Mouse (Mus musculus) lung, embryonic 16.5 days (tissue): ENCODE data around the gene Cnpy1. TPM values are rescaled to one million over a fixed set of nuclear protein-coding genes. Genes with fewer than 3 reads are reported as not detected.

Experiments
- ATAC-seq: fragments of 200-750 bp; cut with Nextera tagmentation; 2 replicates; pipeline ENCODE4 v1.8.0; 2017; ENCODE audit warnings: low read depth, mild to moderate bottlenecking, moderate library complexity
- H3K27ac ChIP-seq: fragments of 300-500 bp; sonication (generic); 2 replicates; pipeline ENCODE4 v1.5.1; 2014; ENCODE audit warnings: mild to moderate bottlenecking, control low read depth, low read length
- H3K27me3 ChIP-seq: fragments of 300-500 bp; sonication (generic); 2 replicates; pipeline ENCODE4 v1.6.1; 2014; ENCODE audit warnings: low read depth, low read length, mixed read lengths; ENCODE audit not compliant: control insufficient read depth, insufficient read depth
- H3K36me3 ChIP-seq: fragments of 300-500 bp; sonication (generic); 2 replicates; pipeline ENCODE4 v1.6.1; 2014; ENCODE audit warnings: low read length; ENCODE audit not compliant: control insufficient read depth, insufficient read depth
- H3K4me1 ChIP-seq: fragments of 300-500 bp; sonication (generic); replicated peaks from 2 replicates; pipeline ENCODE4 v1.6.1; 2014; ENCODE audit warnings: low read length, mixed read lengths; ENCODE audit not compliant: control insufficient read depth, insufficient read depth
- H3K4me2 ChIP-seq: fragments of 300-500 bp; sonication (generic); 2 replicates; pipeline ENCODE4 v1.6.1; 2014; ENCODE audit warnings: low read depth, low read length, control low read depth
- H3K4me3 ChIP-seq: fragments of 300-500 bp; sonication (generic); 2 replicates; pipeline ENCODE4 v1.5.1; 2014; ENCODE audit warnings: mild to moderate bottlenecking, low read length, control low read depth
- H3K9ac ChIP-seq: fragments of 300-500 bp; sonication (generic); 2 replicates; pipeline ENCODE4 v1.6.1; 2014; ENCODE audit warnings: low read length, control low read depth
- H3K9me3 ChIP-seq: fragments of 300-500 bp; sonication (generic); 2 replicates; pipeline ENCODE4 v1.6.1; 2016; ENCODE audit warnings: low read length; ENCODE audit not compliant: control insufficient read depth
- WGBS: fragments of 180-500 bp; shearing (Covaris S2); extraction: QIAGEN DNeasy Blood & Tissue Kit; methylation state at CpG from one replicate; pipeline ENCODE4 v1.1.7; 2014; 5-methylcytosine and 5-hydroxymethylcytosine counted together
- polyA plus RNA-seq: library from polyadenylated mRNA; unstranded; fragments of >200 nt; fragmentation: Nextera tagmentation; extraction: Ambion mirVana; gene quantifications from 2 replicates; pipeline ENCODE4 v1.2.1, GENCODE M21; 2015

Gene Cnpy1
- polyA plus RNA-seq, 1 experiment from 2014 or later, result 0.13 TPM

GRCm38 (mm10) chr5:28171667-28172066 is 73.9 kb downstream of the Cnpy1 start:
- Histone ChIP-seq H3K9ac (no peak overlapping the region), H3K27ac (no peak overlapping the region), H3K4me3 (no peak overlapping the region), H3K4me2 (no peak overlapping the region), H3K4me1 (peaks cover 6% of the 10 kb centered on the region), H3K9me3 (no peaks in the 10 kb centered on the region), H3K36me3 (no peaks in the 10 kb centered on the region), H3K27me3 (peaks cover 94% of the 10 kb centered on the region)
- no peak for ATAC-seq
- 12% methylated on average over 5 of the region's 5 CpGs for WGBS

GRCm38 (mm10) chr5:28170892-28171291 is 74.7 kb downstream of the Cnpy1 start:
- no peaks in the 10 kb centered on the region for H3K36me3 ChIP-seq

GRCm38 (mm10) chr5:28170081-28170480 is 75.5 kb downstream of the Cnpy1 start:
- Histone ChIP-seq H3K36me3 (no peaks in the 10 kb centered on the region), H3K27me3 (peaks cover 94% of the 10 kb centered on the region), H3K9ac (no peak overlapping the region), H3K4me2 (no peak overlapping the region), H3K4me1 (peaks cover 21% of the 10 kb centered on the region), H3K9me3 (no peaks in the 10 kb centered on the region), H3K4me3 (no peak overlapping the region), H3K27ac (no peak overlapping the region)
- ATAC-seq, result no peak
- WGBS, result 1% methylated on average over 17 of the region's 17 CpGs

More at GRCm38 (mm10) chr5:28170892-28171291, 74.7 kb downstream of the Cnpy1 start:
- no peak overlapping the region for H3K4me2 ChIP-seq
- no peaks in the 10 kb centered on the region for H3K9me3 ChIP-seq
- no peak overlapping the region for H3K27ac ChIP-seq
- no peak overlapping the region for H3K4me3 ChIP-seq
- no peak for ATAC-seq
- peaks cover 94% of the 10 kb centered on the region for H3K27me3 ChIP-seq
- 2% methylated on average over 19 of the region's 19 CpGs for WGBS
- peaks cover 13% of the 10 kb centered on the region for H3K4me1 ChIP-seq
- H3K9ac ChIP-seq, result no peak overlapping the region

- no peak for ATAC-seq
- Histone ChIP-seq H3K4me3 (no peak overlapping the region), H3K9ac (no peak overlapping the region), H3K27ac (no peak overlapping the region), H3K4me2 (no peak overlapping the region), H3K36me3 (no peaks in the 10 kb centered on the region), H3K9me3 (no peaks in the 10 kb centered on the region), H3K4me1 (peaks cover 21% of the 10 kb centered on the region), H3K27me3 (peaks cover 92% of the 10 kb centered on the region)
- WGBS, result 3% methylated on average over 5 of the region's 5 CpGs
These were observed 76.3 kb downstream of the Cnpy1 start for GRCm38 (mm10) chr5:28169166-28169801.

GRCm38 (mm10) chr5:28168253-28169165 is 77.1 kb downstream of the Cnpy1 start:
- Histone ChIP-seq H3K9me3 (no peaks in the 10 kb centered on the region), H3K4me2 (peak overlapping the region; percentile 13; the same call in 1 of the 2 replicates), H3K36me3 (no peaks in the 10 kb centered on the region), H3K9ac (no peak overlapping the region), H3K4me3 (peak overlapping the region; percentile 16), H3K27ac (no peak overlapping the region), H3K4me1 (peaks cover 21% of the 10 kb centered on the region), H3K27me3 (peaks cover 92% of the 10 kb centered on the region)
- no peak for ATAC-seq
- WGBS, result 1% methylated on average over 36 of the region's 36 CpGs

GRCm38 (mm10) chr5:28167611-28168252 is 77.9 kb downstream of the Cnpy1 start:
- Histone ChIP-seq H3K9me3 (no peaks in the 10 kb centered on the region), H3K4me3 (peak overlapping the region; percentile 16), H3K4me1 (peaks cover 21% of the 10 kb centered on the region), H3K4me2 (peak overlapping the region; percentile 13; the same call in 1 of the 2 replicates), H3K27ac (no peak overlapping the region), H3K27me3 (peaks cover 92% of the 10 kb centered on the region), H3K9ac (no peak overlapping the region), H3K36me3 (no peaks in the 10 kb centered on the region)
- WGBS, result 2% methylated on average over 29 of the region's 29 CpGs
- ATAC-seq, result no peak

GRCm38 (mm10) chr5:28166256-28167231 is 79.1 kb downstream of the Cnpy1 start:
- peaks cover 21% of the 10 kb centered on the region for H3K4me1 ChIP-seq
- peak overlapping the region; percentile 56 for H3K4me3 ChIP-seq
- ATAC-seq, result peak; percentile 42
- under 1% methylated on average over 98 of the region's 111 CpGs for WGBS
- no peak overlapping the region for H3K9ac ChIP-seq
- no peaks in the 10 kb centered on the region for H3K36me3 ChIP-seq
- no peak overlapping the region for H3K27ac ChIP-seq
- no peaks in the 10 kb centered on the region for H3K9me3 ChIP-seq
- peaks cover 92% of the 10 kb centered on the region for H3K27me3 ChIP-seq
- peak overlapping the region; percentile 98 for H3K4me2 ChIP-seq

GRCm38 (mm10) chr5:28165358-28166255 is 80.0 kb downstream of the Cnpy1 start, which contains the start of gene En2:
En2 (plus strand) TSS chr5:28165694.
- no peaks in the 10 kb centered on the region for H3K9me3 ChIP-seq
- peaks cover 93% of the 10 kb centered on the region for H3K27me3 ChIP-seq
- ATAC-seq, result peak; percentile 79
- under 1% methylated on average over 76 of the region's 113 CpGs for WGBS
- H3K9ac ChIP-seq, result peak within 1 kb of the TSS; percentile 24; the same call in 1 of the 2 replicates
- H3K4me3 ChIP-seq, result peak within 1 kb of the TSS; percentile 56
- peaks cover 21% of the 10 kb centered on the region for H3K4me1 ChIP-seq
- peak within 1 kb of the TSS; percentile 98 for H3K4me2 ChIP-seq
- no peak within 1 kb of the TSS for H3K27ac ChIP-seq
- H3K36me3 ChIP-seq, result no peaks in the 10 kb centered on the region
